Mouse (Mus musculus): ENCODE measurements around the gene Cacnb1.

Gene Cacnb1

GRCm38 (mm10) chr11:98022555-98023371 lies at the start of gene Cacnb1:
Gene Cacnb1, minus strand, starts transcription at chr11:98023034.
- in situ Hi-C loops (cut with MboI, MseI), result loop anchor here (5.0 to 10.0 kb wide), 3 partner anchors 35 to 922 kb away; partner anchors contain the start of genes Cdk12 and Plxdc1

GRCm38 (mm10) chr11:98067255-98067654 lies 44.4 kb upstream of the Cacnb1 start:
- in situ Hi-C loops (cut with MboI, MseI), result no loop called here

- in situ Hi-C loops (cut with MboI, MseI), result no loop called here
These were observed 43.4 kb upstream of the Cacnb1 start for GRCm38 (mm10) chr11:98066201-98066600.

- in situ Hi-C loops (cut with MboI, MseI), result no loop called here
These were observed 39.2 kb upstream of the Cacnb1 start for GRCm38 (mm10) chr11:98061904-98062562.

- in situ Hi-C loops (cut with MboI, MseI), result no loop called here
These were observed 38.6 kb upstream of the Cacnb1 start for GRCm38 (mm10) chr11:98061441-98061840.

GRCm38 (mm10) chr11:98060104-98060692 lies 37.4 kb upstream of the Cacnb1 start:
- in situ Hi-C loops (cut with MboI, MseI), result no loop called here

GRCm38 (mm10) chr11:98059662-98060061 lies 36.8 kb upstream of the Cacnb1 start:
- in situ Hi-C loops (cut with MboI, MseI), result no loop called here

- in situ Hi-C loops (cut with MboI, MseI), result no loop called here
These were observed 35.2 kb upstream of the Cacnb1 start for GRCm38 (mm10) chr11:98057998-98058397.

- in situ Hi-C loops (cut with MboI, MseI), result no loop called here
These were observed 34.6 kb upstream of the Cacnb1 start for GRCm38 (mm10) chr11:98057466-98057865.

GRCm38 (mm10) chr11:98052989-98053834 lies 30.4 kb upstream of the Cacnb1 start, which contains the start of gene Stac2:
Gene Stac2, minus strand, starts transcription at chr11:98053462.
- in situ Hi-C loops (cut with MboI, MseI), result no loop called here

GRCm38 (mm10) chr11:98052129-98052988 lies 29.5 kb upstream of the Cacnb1 start:
- in situ Hi-C loops (cut with MboI, MseI), result no loop called here

- in situ Hi-C loops (cut with MboI, MseI), result no loop called here
These were observed 28.8 kb upstream of the Cacnb1 start for GRCm38 (mm10) chr11:98051611-98052128.

- in situ Hi-C loops (cut with MboI, MseI), result no loop called here
These were observed 28.1 kb upstream of the Cacnb1 start for GRCm38 (mm10) chr11:98050940-98051339.

GRCm38 (mm10) chr11:98050520-98050815 lies 27.6 kb upstream of the Cacnb1 start:
- in situ Hi-C loops (cut with MboI, MseI), result no loop called here

GRCm38 (mm10) chr11:98049672-98050519 lies 27.1 kb upstream of the Cacnb1 start:
- in situ Hi-C loops (cut with MboI, MseI), result loop anchor here (5.0 kb wide), 1 partner anchor 92 kb away; no protein-coding TSS in a partner anchor

- in situ Hi-C loops (cut with MboI, MseI), result loop anchor here (5.0 kb wide), 1 partner anchor 95 kb away; no protein-coding TSS in a partner anchor
These were observed 24.9 kb upstream of the Cacnb1 start for GRCm38 (mm10) chr11:98047745-98048144.

GRCm38 (mm10) chr11:98046466-98046865 lies 23.6 kb upstream of the Cacnb1 start:
- in situ Hi-C loops (cut with MboI, MseI), result loop anchor here (5.0 kb wide), 1 partner anchor 96 kb away; no protein-coding TSS in a partner anchor

- in situ Hi-C loops (cut with MboI, MseI), result loop anchor here (5.0 kb wide), 1 partner anchor 97 kb away; no protein-coding TSS in a partner anchor
These were observed 22.8 kb upstream of the Cacnb1 start for GRCm38 (mm10) chr11:98045596-98045995.

GRCm38 (mm10) chr11:98044074-98044473 lies 21.2 kb upstream of the Cacnb1 start:
- in situ Hi-C loops (cut with MboI, MseI), result no loop called here
